Mouse (Mus musculus) myocyte (in vitro differentiated cells): ENCODE measurements around the gene Ptpn12. TPM values are rescaled to one million over a fixed set of nuclear protein-coding genes. Genes with fewer than 3 reads are reported as not detected.

ENCODE experiments used
- H3K27me3 ChIP-seq: one replicate; pipeline ENCODE4 v1.6.1; 2011; ENCODE audit not compliant: control insufficient read depth, insufficient read depth, insufficient read length
- H3K36me3 ChIP-seq: one replicate; pipeline ENCODE4 v1.6.1; 2011; ENCODE audit not compliant: control insufficient read depth, insufficient read depth
- H3K4me2 ChIP-seq: one replicate; pipeline ENCODE4 v1.6.1; 2011; ENCODE audit warnings: low read depth, control low read depth
- H3K4me3 ChIP-seq: one replicate; pipeline ENCODE4 v1.5.1; 2011; ENCODE audit warnings: mild to moderate bottlenecking, control low read depth, moderate library complexity
- H3K79me2 ChIP-seq: one replicate; pipeline ENCODE4 v1.6.1; 2011; ENCODE audit not compliant: control insufficient read depth, insufficient read depth
- H3ac ChIP-seq: one replicate; pipeline ENCODE4 v1.6.1; 2011; ENCODE audit not compliant: control insufficient read depth, insufficient read length
- CEBPB ChIP-seq: IDR thresholded peaks from 2 replicates; pipeline ENCODE4 v1.6.1; 2011; ENCODE audit warnings: mild to moderate bottlenecking, moderate library complexity; ENCODE audit not compliant: poor library complexity, insufficient read depth, severe bottlenecking
- E2F4 ChIP-seq: IDR thresholded peaks from one replicate; pipeline ENCODE4 v1.6.1; 2011; ENCODE audit warnings: mild to moderate bottlenecking, control low read depth, moderate library complexity; ENCODE audit not compliant: insufficient read depth
- MAX ChIP-seq: IDR thresholded peaks from one replicate; pipeline ENCODE4 v1.6.1; 2011; ENCODE audit warnings: low read depth, mild to moderate bottlenecking, control low read depth
- MYOD1 ChIP-seq, 3 experiments: IDR thresholded peaks; one replicate each; pipeline ENCODE4 v1.6.1; 2011; ENCODE audit warnings: control low read depth in 2 of 3, low read depth in 2 of 3, mild to moderate bottlenecking in 2 of 3, moderate library complexity in 1 of 3; ENCODE audit not compliant: insufficient read length in 2 of 3, control insufficient read depth in 1 of 3
- MYOG ChIP-seq, 3 experiments: IDR thresholded peaks; one replicate each; pipeline ENCODE4 v1.6.1; 2011; ENCODE audit warnings: control low read depth in 2 of 3, low read depth in 2 of 3, mild to moderate bottlenecking in 2 of 3; ENCODE audit not compliant: insufficient read length in 2 of 3, control insufficient read depth in 1 of 3, insufficient read depth in 1 of 3
- POLR2A ChIP-seq: IDR thresholded peaks from one replicate; pipeline ENCODE4 v1.6.1; 2011; ENCODE audit warnings: low read depth, mild to moderate bottlenecking, control low read depth, moderate library complexity; ENCODE audit not compliant: insufficient read length
- POLR2AphosphoS2 ChIP-seq: IDR thresholded peaks from one replicate; pipeline ENCODE4 v1.6.1; 2011; ENCODE audit warnings: low read depth, control low read depth; ENCODE audit not compliant: insufficient read length
- REST ChIP-seq: IDR thresholded peaks from one replicate; pipeline ENCODE4 v1.6.1; 2011; ENCODE audit warnings: mild to moderate bottlenecking, control low read depth, moderate library complexity; ENCODE audit not compliant: insufficient read depth, insufficient read length
- SRF ChIP-seq: IDR thresholded peaks from one replicate; pipeline ENCODE4 v1.6.1; 2011; ENCODE audit warnings: low read depth; ENCODE audit not compliant: control insufficient read depth, insufficient read length
- TCF12 ChIP-seq: IDR thresholded peaks from one replicate; pipeline ENCODE4 v1.6.1; 2011; ENCODE audit warnings: mild to moderate bottlenecking, control low read depth; ENCODE audit not compliant: poor library complexity, insufficient read depth, severe bottlenecking
- TCF3 ChIP-seq: IDR thresholded peaks from one replicate; pipeline ENCODE4 v1.6.1; 2011; ENCODE audit warnings: low read depth, control low read depth; ENCODE audit not compliant: insufficient read length
- USF1 ChIP-seq: IDR thresholded peaks from one replicate; pipeline ENCODE4 v1.6.1; 2011; ENCODE audit warnings: low read depth, mild to moderate bottlenecking, control low read depth, moderate library complexity
- polyA plus RNA-seq: library from polyadenylated mRNA; unstranded; fragments of >200 nt; fragmentation: generic; extraction: Trizol; gene quantifications from one replicate; pipeline ENCODE4 v1.2.1, GENCODE M21; 2012; ENCODE audit warnings: missing spikeins

Ptpn12 gene
- polyA plus RNA-seq, 1 experiment, result 23.2 TPM

- H3ac ChIP-seq, result no peak overlapping the region
- TF ChIP-seq SRF (no peak), MYOG (IDR thresholded peaks at IDR 0.05; ENCODE audit: control insufficient read depth in 1 of 3, insufficient read depth in 1 of 3, insufficient read length in 2 of 3, low read depth in 2 of 3) (no peak), TCF12 (no peak), POLR2AphosphoS2 (no peak), USF1 (no peak), REST (no peak)
- no peaks in the 10 kb centered on the region for H3K27me3 ChIP-seq
- no peaks in the 10 kb centered on the region for H3K36me3 ChIP-seq
- H3K79me2 ChIP-seq, result no peaks in the 10 kb centered on the region
- no peak overlapping the region for H3K4me2 ChIP-seq
- H3K4me3 ChIP-seq, result no peak overlapping the region
Measured at GRCm38 (mm10) chr5:20963295-20963694, 92.4 kb downstream of the Ptpn12 start.

- H3K36me3 ChIP-seq, result no peaks in the 10 kb centered on the region
- H3ac ChIP-seq, result no peak overlapping the region
- TF ChIP-seq TCF12 (no peak), POLR2A (no peak), MYOD1 (IDR thresholded peaks at IDR 0.05; ENCODE audit: control insufficient read depth in 1 of 3, insufficient read length in 2 of 3, low read depth in 2 of 3) (no peak), POLR2AphosphoS2 (no peak), E2F4 (no peak), TCF3 (no peak), CEBPB (no peak), MAX (no peak), SRF (no peak), USF1 (no peak), REST (no peak), MYOG (IDR thresholded peaks at IDR 0.05; ENCODE audit: control insufficient read depth in 1 of 3, insufficient read depth in 1 of 3, insufficient read length in 2 of 3, low read depth in 2 of 3) (no peak)
- no peak overlapping the region for H3K4me2 ChIP-seq
- no peak overlapping the region for H3K4me3 ChIP-seq
- H3K27me3 ChIP-seq, result no peaks in the 10 kb centered on the region
- no peaks in the 10 kb centered on the region for H3K79me2 ChIP-seq
Measured at GRCm38 (mm10) chr5:20960927-20961326, 94.8 kb downstream of the Ptpn12 start.

GRCm38 (mm10) chr5:20956298-20956697 lies 99.4 kb downstream of the Ptpn12 start, which contains the start of gene Rsbn1l:
Gene Rsbn1l (minus strand): TSS chr5:20956398.
- Histone ChIP-seq H3ac (no peak within 1 kb of the TSS), H3K27me3 (no peaks in the 10 kb centered on the region)
- no peak for TF ChIP-seq MYOD1 (IDR thresholded peaks at IDR 0.05; ENCODE audit: control insufficient read depth in 1 of 3, insufficient read length in 2 of 3, low read depth in 2 of 3)
- TF ChIP-seq TCF12, result no peak
- no peak for TF ChIP-seq POLR2AphosphoS2
- no peak for TF ChIP-seq MAX
- TF ChIP-seq CEBPB, result no peak
- no peak for TF ChIP-seq POLR2A
- no peak for TF ChIP-seq TCF3
- no peak for TF ChIP-seq REST
- no peak for TF ChIP-seq SRF
- no peak for TF ChIP-seq USF1
- no peak for TF ChIP-seq MYOG (IDR thresholded peaks at IDR 0.05; ENCODE audit: control insufficient read depth in 1 of 3, insufficient read depth in 1 of 3, insufficient read length in 2 of 3, low read depth in 2 of 3)

GRCm38 (mm10) chr5:20955114-20955835 lies 100.4 kb downstream of the Ptpn12 start:
- H3ac ChIP-seq, result no peak overlapping the region
- no peak overlapping the region for H3K4me2 ChIP-seq
- TF ChIP-seq POLR2AphosphoS2, result no peak
- TF ChIP-seq E2F4, result no peak
- no peak for TF ChIP-seq MYOD1 (IDR thresholded peaks at IDR 0.05; ENCODE audit: control insufficient read depth in 1 of 3, insufficient read length in 2 of 3, low read depth in 2 of 3)
- no peak for TF ChIP-seq CEBPB
- no peak for TF ChIP-seq REST
- TF ChIP-seq MAX, result no peak
- TF ChIP-seq SRF, result no peak
- no peaks in the 10 kb centered on the region for H3K36me3 ChIP-seq
- H3K79me2 ChIP-seq, result peaks cover 19% of the 10 kb centered on the region
- no peak overlapping the region for H3K4me3 ChIP-seq
- H3K27me3 ChIP-seq, result no peaks in the 10 kb centered on the region

More at GRCm38 (mm10) chr5:20956298-20956697, 99.4 kb downstream of the Ptpn12 start, which contains the start of gene Rsbn1l:
- Histone ChIP-seq H3K4me3 (no peak within 1 kb of the TSS), H3K4me2 (no peak within 1 kb of the TSS), H3K79me2 (peaks cover 11% of the 10 kb centered on the region), H3K36me3 (no peaks in the 10 kb centered on the region)

- Histone ChIP-seq H3K4me3 (peak overlapping the region; percentile 90), H3K79me2 (peaks cover 48% of the 10 kb centered on the region), H3ac (no peak overlapping the region), H3K27me3 (no peaks in the 10 kb centered on the region), H3K4me2 (peak overlapping the region; percentile 77), H3K36me3 (no peaks in the 10 kb centered on the region)
- TF ChIP-seq USF1, result no peak
- no peak for TF ChIP-seq TCF3
- TF ChIP-seq MYOG (IDR thresholded peaks at IDR 0.05; ENCODE audit: control insufficient read depth in 1 of 3, insufficient read depth in 1 of 3, insufficient read length in 2 of 3, low read depth in 2 of 3), result no peak
- no peak for TF ChIP-seq SRF
- no peak for TF ChIP-seq REST
- no peak for TF ChIP-seq MAX
- TF ChIP-seq POLR2AphosphoS2, result no peak
- TF ChIP-seq E2F4, result no peak
- TF ChIP-seq POLR2A, result no peak
- no peak for TF ChIP-seq CEBPB
- no peak for TF ChIP-seq TCF12
- TF ChIP-seq MYOD1 (IDR thresholded peaks at IDR 0.05; ENCODE audit: control insufficient read depth in 1 of 3, insufficient read length in 2 of 3, low read depth in 2 of 3), result no peak
Measured at GRCm38 (mm10) chr5:20952337-20952925, 103.3 kb downstream of the Ptpn12 start.
